Mouse (Mus musculus): ENCODE results near the gene Gsg1.

DNA sequence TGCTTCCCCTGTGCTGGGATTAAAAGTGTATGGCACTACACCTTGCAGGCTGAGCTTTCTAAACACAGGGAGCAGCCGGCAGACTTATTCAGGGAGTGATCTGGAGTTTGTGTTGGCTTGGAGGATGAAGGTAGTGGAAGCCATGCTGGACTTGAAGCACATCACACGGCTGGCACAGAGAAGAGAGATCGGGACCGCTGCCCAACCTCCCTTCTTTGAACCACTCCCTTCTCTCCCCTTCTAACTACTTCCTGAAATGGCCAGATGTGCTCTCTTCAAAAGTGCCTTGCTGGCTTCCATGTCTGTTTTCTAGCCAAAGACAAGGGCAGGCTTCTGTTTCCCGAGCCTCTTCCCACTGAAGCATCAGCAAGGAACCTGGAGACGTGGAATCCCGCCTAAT, 43.4 kb upstream of the Gsg1 start:
- TF ChIP-seq POLR2A (IDR thresholded peaks at IDR 0.05; ENCODE audit: extremely low read depth, insufficient read depth, low read length): no peak
- no peak for TF ChIP-seq CTCF (IDR thresholded peaks at IDR 0.05; ENCODE audit: low read depth, low read length)

Measured in liver, adult 2 months (tissue).